Mouse (Mus musculus) forebrain, embryonic 13.5 days (tissue): ENCODE measurements around the gene Ubxn10. TPM values are rescaled to one million over a fixed set of nuclear protein-coding genes. Genes with fewer than 3 reads are reported as not detected.
A peak's percentile ranks its signal among the peaks of the same experiment; 100 is the strongest.

Source experiments
- ATAC-seq: fragments of 200-750 bp; cut with Nextera tagmentation; 2 replicates; pipeline ENCODE4 v1.8.0; 2017
- H3K27ac ChIP-seq: fragments of 300-500 bp; sonication (generic); 2 replicates; pipeline ENCODE4 v1.5.1; 2015; ENCODE audit warnings: inconsistent platforms, mild to moderate bottlenecking, moderate library complexity
- H3K27me3 ChIP-seq: fragments of 300-500 bp; sonication (generic); 2 replicates; pipeline ENCODE4 v1.6.1; 2015; ENCODE audit warnings: mild to moderate bottlenecking, inconsistent platforms
- H3K36me3 ChIP-seq: fragments of 300-500 bp; sonication (generic); 2 replicates; pipeline ENCODE4 v1.6.1; 2015; ENCODE audit warnings: mild to moderate bottlenecking, inconsistent platforms; ENCODE audit not compliant: poor library complexity, severe bottlenecking
- H3K4me1 ChIP-seq: fragments of 300-500 bp; sonication (generic); 2 replicates; pipeline ENCODE4 v1.6.1; 2015; ENCODE audit warnings: inconsistent platforms
- H3K4me2 ChIP-seq: fragments of 300-500 bp; sonication (generic); 2 replicates; pipeline ENCODE4 v1.6.1; 2015; ENCODE audit warnings: inconsistent platforms, mild to moderate bottlenecking, moderate library complexity
- H3K4me3 ChIP-seq: fragments of 300-500 bp; sonication (generic); 2 replicates; pipeline ENCODE4 v1.5.1; 2015; ENCODE audit warnings: mild to moderate bottlenecking, inconsistent platforms
- H3K9ac ChIP-seq: fragments of 300-500 bp; sonication (generic); 2 replicates; pipeline ENCODE4 v1.6.1; 2015; ENCODE audit warnings: mild to moderate bottlenecking, inconsistent platforms
- H3K9me3 ChIP-seq: fragments of 300-500 bp; sonication (generic); replicated peaks from 2 replicates; pipeline ENCODE4 v1.6.1; 2016; ENCODE audit warnings: inconsistent platforms
- WGBS: fragments of 180-500 bp; shearing (Covaris S2); methylation state at CpG from one replicate; pipeline ENCODE4 v1.1.7; 2015; 5-methylcytosine and 5-hydroxymethylcytosine counted together
- polyA plus RNA-seq: library from polyadenylated mRNA; unstranded; fragments of >200 nt; fragmentation: Nextera tagmentation; extraction: Ambion mirVana; gene quantifications from 2 replicates; pipeline ENCODE4 v1.2.1, GENCODE M21; 2015

The Ubxn10 gene
- polyA plus RNA-seq, 1 experiment from 2014 or later = 2.3 TPM

GRCm38 (mm10) chr4:138725751-138726150 lies 11.2 kb downstream of the Ubxn10 start:
- Histone ChIP-seq H3K27me3 (peaks cover 6% of the 10 kb centered on the region; the same call in 1 of the 2 replicates), H3K4me3 (no peak overlapping the region), H3K9me3 (no peaks in the 10 kb centered on the region), H3K9ac (no peak overlapping the region), H3K4me2 (no peak overlapping the region), H3K36me3 (no peaks in the 10 kb centered on the region), H3K27ac (no peak overlapping the region), H3K4me1 (peaks cover 31% of the 10 kb centered on the region)
- ATAC-seq = no peak
- WGBS = 91% methylated on average over 5 of the region's 5 CpGs

GRCm38 (mm10) chr4:138725127-138725461 lies 11.9 kb downstream of the Ubxn10 start:
- Histone ChIP-seq H3K27ac (peak overlapping the region; percentile 16), H3K36me3 (no peaks in the 10 kb centered on the region), H3K9ac (peak overlapping the region; percentile 56), H3K9me3 (no peaks in the 10 kb centered on the region), H3K4me3 (peak overlapping the region; percentile 34), H3K4me2 (peak overlapping the region; percentile 57), H3K27me3 (peaks cover 6% of the 10 kb centered on the region; the same call in 1 of the 2 replicates), H3K4me1 (peaks cover 31% of the 10 kb centered on the region)
- peak; percentile 83 for ATAC-seq
- WGBS = 6% methylated on average over 13 of the region's 13 CpGs

- peak within 1 kb of the TSS; percentile 57 for H3K4me2 ChIP-seq
- ATAC-seq = no peak
These were observed 12.4 kb downstream of the Ubxn10 start, which contains the start of gene Pla2g2c for GRCm38 (mm10) chr4:138724354-138725126. Gene Pla2g2c, plus strand, starts transcription at chr4:138724792.

DNA sequence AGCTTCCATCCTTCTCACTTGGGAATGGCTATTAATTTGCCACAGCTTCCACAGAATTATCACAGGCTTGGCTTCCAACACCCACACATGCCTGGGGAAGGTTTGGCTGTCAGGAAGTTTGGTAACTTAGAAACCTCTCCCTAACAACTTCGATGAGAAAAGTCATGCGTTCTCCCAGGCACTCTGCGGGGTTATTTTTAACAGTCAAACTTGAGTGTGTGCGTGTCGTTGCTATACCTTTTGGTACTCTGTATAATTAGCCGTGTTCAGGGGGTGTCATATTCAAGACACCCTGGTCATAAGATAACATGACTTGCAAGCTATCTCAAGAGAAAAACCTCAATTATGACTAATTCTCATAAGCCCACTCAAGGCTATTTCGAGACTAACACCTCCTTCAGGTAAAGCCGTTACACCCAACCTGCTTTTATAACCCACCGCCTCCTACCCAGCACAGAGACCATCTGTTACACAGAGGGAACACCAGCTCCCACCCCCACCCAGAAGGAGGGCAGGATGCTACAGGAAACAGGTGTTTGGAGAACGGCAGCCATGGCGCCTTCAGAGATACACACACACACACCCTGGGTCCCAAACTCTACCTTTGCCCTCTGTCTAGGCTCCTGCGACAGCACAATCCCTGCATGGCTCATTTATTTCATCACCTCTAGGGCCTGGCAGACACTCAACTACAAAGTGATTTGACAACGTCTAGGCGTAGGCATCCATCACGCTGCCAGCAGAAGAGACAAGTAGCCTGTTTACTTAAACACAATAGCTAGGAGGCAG lies 13.3 kb downstream of the Ubxn10 start:
- H3K4me3 ChIP-seq = no peak overlapping the region
- no peaks in the 10 kb centered on the region for H3K9me3 ChIP-seq
- no peak for ATAC-seq
- H3K9ac ChIP-seq = no peak overlapping the region
- no peak overlapping the region for H3K27ac ChIP-seq
- H3K36me3 ChIP-seq = no peaks in the 10 kb centered on the region
- H3K4me1 ChIP-seq = peaks cover 21% of the 10 kb centered on the region
- H3K27me3 ChIP-seq = peaks cover 6% of the 10 kb centered on the region; the same call in 1 of the 2 replicates
- no peak overlapping the region for H3K4me2 ChIP-seq
- 72% methylated on average over 15 of the region's 15 CpGs for WGBS

More at GRCm38 (mm10) chr4:138724354-138725126, 12.4 kb downstream of the Ubxn10 start, which contains the start of gene Pla2g2c:
- H3K27me3 ChIP-seq = peaks cover 6% of the 10 kb centered on the region; the same call in 1 of the 2 replicates
- H3K9ac ChIP-seq = peak within 1 kb of the TSS; percentile 56
- WGBS = 58% methylated on average over 18 of the region's 18 CpGs
- no peaks in the 10 kb centered on the region for H3K36me3 ChIP-seq
- H3K4me1 ChIP-seq = peaks cover 29% of the 10 kb centered on the region
- peak within 1 kb of the TSS; percentile 34 for H3K4me3 ChIP-seq
- H3K9me3 ChIP-seq = no peaks in the 10 kb centered on the region
- H3K27ac ChIP-seq = peak within 1 kb of the TSS; percentile 16

DNA sequence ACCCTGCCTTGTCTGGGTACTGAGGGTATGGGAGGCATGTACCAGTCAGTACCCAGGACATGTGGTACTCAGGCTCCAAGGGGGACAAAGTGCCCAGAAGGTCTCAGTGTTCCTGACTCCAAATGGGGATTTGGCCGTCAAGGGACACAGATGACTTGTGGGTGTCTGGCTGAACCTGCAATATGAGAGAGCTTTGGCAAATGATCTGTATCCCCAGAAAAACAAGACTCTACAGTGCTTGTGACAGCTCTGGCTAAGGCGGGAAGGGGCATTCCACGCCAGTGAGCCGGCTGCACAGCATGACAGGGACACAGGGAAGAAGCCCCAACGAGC lies 17.7 kb downstream of the Ubxn10 start:
- H3K9ac ChIP-seq = no peak overlapping the region
- peaks cover 6% of the 10 kb centered on the region for H3K4me1 ChIP-seq
- H3K27ac ChIP-seq = no peak overlapping the region
- no peaks in the 10 kb centered on the region for H3K9me3 ChIP-seq
- H3K4me2 ChIP-seq = no peak overlapping the region
- H3K4me3 ChIP-seq = no peak overlapping the region
- 79% methylated on average over 5 of the region's 5 CpGs for WGBS
- H3K27me3 ChIP-seq = 0 out of 2 replicates have a peak, but pooled peaks cover 3% of the 10 kb centered on the region
- H3K36me3 ChIP-seq = no peaks in the 10 kb centered on the region
- no peak for ATAC-seq

GRCm38 (mm10) chr4:138718586-138719263 lies 18.2 kb downstream of the Ubxn10 start:
- Histone ChIP-seq H3K4me2 (no peak overlapping the region), H3K9ac (no peak overlapping the region), H3K9me3 (no peaks in the 10 kb centered on the region), H3K27me3 (0 out of 2 replicates have a peak, but pooled peaks cover 2% of the 10 kb centered on the region), H3K27ac (no peak overlapping the region), H3K36me3 (no peaks in the 10 kb centered on the region), H3K4me3 (no peak overlapping the region), H3K4me1 (peaks cover under 1% of the 10 kb centered on the region; the same call in 1 of the 2 replicates)
- no peak for ATAC-seq
- WGBS = 85% methylated on average over 5 of the region's 5 CpGs

- no peaks in the 10 kb centered on the region for H3K4me1 ChIP-seq
- H3K27ac ChIP-seq = no peak overlapping the region
- H3K4me3 ChIP-seq = no peak overlapping the region
- no peaks in the 10 kb centered on the region for H3K27me3 ChIP-seq
- WGBS = 94% methylated on average over 9 of the region's 9 CpGs
- H3K9ac ChIP-seq = no peak overlapping the region
- no peak overlapping the region for H3K4me2 ChIP-seq
- no peak for ATAC-seq
- H3K9me3 ChIP-seq = no peaks in the 10 kb centered on the region
- H3K36me3 ChIP-seq = no peaks in the 10 kb centered on the region
These were observed 20.3 kb downstream of the Ubxn10 start for GRCm38 (mm10) chr4:138716697-138717096.

GRCm38 (mm10) chr4:138714186-138714585 lies 22.8 kb downstream of the Ubxn10 start:
- Histone ChIP-seq H3K27me3 (no peaks in the 10 kb centered on the region), H3K4me3 (no peak overlapping the region), H3K36me3 (no peaks in the 10 kb centered on the region), H3K4me1 (peaks cover 16% of the 10 kb centered on the region), H3K9ac (no peak overlapping the region), H3K4me2 (no peak overlapping the region), H3K9me3 (no peaks in the 10 kb centered on the region), H3K27ac (no peak overlapping the region)
- WGBS = 60% methylated on average over 1 of the region's 1 CpGs
- ATAC-seq = no peak

- no peak for ATAC-seq
- H3K4me3 ChIP-seq = no peak overlapping the region
- H3K4me1 ChIP-seq = peaks cover 20% of the 10 kb centered on the region
- no peaks in the 10 kb centered on the region for H3K27me3 ChIP-seq
- no peak overlapping the region for H3K27ac ChIP-seq
- no peaks in the 10 kb centered on the region for H3K9me3 ChIP-seq
- H3K9ac ChIP-seq = no peak overlapping the region
- WGBS = 84% methylated on average over 8 of the region's 8 CpGs
- H3K36me3 ChIP-seq = no peaks in the 10 kb centered on the region
- H3K4me2 ChIP-seq = no peak overlapping the region
These were observed 24.3 kb downstream of the Ubxn10 start for GRCm38 (mm10) chr4:138712621-138713020.

- ATAC-seq = no peak
- WGBS = 91% methylated on average over 11 of the region's 11 CpGs
These were observed 24.9 kb downstream of the Ubxn10 start for GRCm38 (mm10) chr4:138712096-138712495.

GRCm38 (mm10) chr4:138711051-138711820 lies 25.7 kb downstream of the Ubxn10 start:
- Histone ChIP-seq H3K27me3 (no peaks in the 10 kb centered on the region), H3K9ac (no peak overlapping the region), H3K4me3 (no peak overlapping the region), H3K9me3 (no peaks in the 10 kb centered on the region), H3K4me2 (no peak overlapping the region), H3K36me3 (no peaks in the 10 kb centered on the region), H3K4me1 (peaks cover 20% of the 10 kb centered on the region), H3K27ac (peak overlapping the region; percentile 74)
- WGBS = 66% methylated on average over 17 of the region's 17 CpGs
- no peak for ATAC-seq

More at GRCm38 (mm10) chr4:138712096-138712495, 24.9 kb downstream of the Ubxn10 start:
- Histone ChIP-seq H3K4me2 (no peak overlapping the region), H3K4me1 (peaks cover 20% of the 10 kb centered on the region), H3K4me3 (no peak overlapping the region), H3K27me3 (no peaks in the 10 kb centered on the region), H3K27ac (no peak overlapping the region), H3K9ac (no peak overlapping the region), H3K9me3 (no peaks in the 10 kb centered on the region), H3K36me3 (no peaks in the 10 kb centered on the region)
